Mouse (Mus musculus) erythroblast, embryonic 14.5 days (primary cell): ENCODE measurements around the gene Pkn2.

Source experiments
- GATA1 ChIP-seq: IDR thresholded peaks from 2 replicates; pipeline ENCODE4 v1.6.1; 2012; ENCODE audit warnings: low read length, inconsistent platforms, mixed read lengths
- TAL1 ChIP-seq: IDR thresholded peaks from 3 replicates; pipeline ENCODE4 v1.6.1; 2012; ENCODE audit warnings: low read length, inconsistent platforms, mixed read lengths

GRCm38 (mm10) chr3:142839961-142840360, 41.8 kb downstream of the Pkn2 start:
- TF ChIP-seq GATA1 = no peak
- no peak for TF ChIP-seq TAL1
